Mouse (Mus musculus): Measurements from ENCODE around the gene Syp. TPM values are rescaled to one million over a fixed set of nuclear protein-coding genes. Genes with fewer than 3 reads are reported as not detected.
A peak's percentile ranks its signal among the peaks of the same experiment; 100 is the strongest.

Syp gene
- polyA plus RNA-seq, 1 experiment from 2014 or later = 81.7 TPM

GRCm38 (mm10) chrX:7672739-7673138 lies 34.5 kb downstream of the Syp start:
- H3K27me3 ChIP-seq (ENCODE audit: control insufficient read depth, insufficient read depth, low read length) = no peaks in the 10 kb centered on the region
- 56% methylated on average over 6 of the region's 6 CpGs for WGBS
- ATAC-seq (ENCODE audit: low FRiP score, low TSS enrichment) (no peak), DNase-seq (no peak)
- no peak overlapping the region for H3K27ac ChIP-seq (replicated peaks; ENCODE audit: low read depth, low read length)
- no peak overlapping the region for H3K4me3 ChIP-seq (replicated peaks; ENCODE audit: low read depth, low read length)
- H3K9me3 ChIP-seq (ENCODE audit: control insufficient read depth, low read length) = no peaks in the 10 kb centered on the region
- H3K4me2 ChIP-seq (ENCODE audit: low read length) = no peak overlapping the region
- no peak overlapping the region for H3K9ac ChIP-seq (replicated peaks; ENCODE audit: low read length)
- no peaks in the 10 kb centered on the region for H3K36me3 ChIP-seq (ENCODE audit: control insufficient read depth, insufficient read depth, low read length)
- H3K4me1 ChIP-seq (ENCODE audit: control insufficient read depth, insufficient read depth, low read length) = no peaks in the 10 kb centered on the region

- H3K9ac ChIP-seq (replicated peaks; ENCODE audit: low read length) = no peak overlapping the region
- no peak overlapping the region for H3K4me3 ChIP-seq (replicated peaks; ENCODE audit: low read depth, low read length)
- H3K4me2 ChIP-seq (ENCODE audit: low read length) = peak overlapping the region; percentile 39; the same call in 1 of the 2 replicates
- no peaks in the 10 kb centered on the region for H3K27me3 ChIP-seq (ENCODE audit: control insufficient read depth, insufficient read depth, low read length)
- no peaks in the 10 kb centered on the region for H3K4me1 ChIP-seq (ENCODE audit: control insufficient read depth, insufficient read depth, low read length)
- H3K36me3 ChIP-seq (ENCODE audit: control insufficient read depth, insufficient read depth, low read length) = no peaks in the 10 kb centered on the region
- DNase-seq (no peak), ATAC-seq (ENCODE audit: low FRiP score, low TSS enrichment) (no peak)
- H3K9me3 ChIP-seq (ENCODE audit: control insufficient read depth, low read length) = no peaks in the 10 kb centered on the region
- H3K27ac ChIP-seq (replicated peaks; ENCODE audit: low read depth, low read length) = no peak overlapping the region
- 48% methylated on average over 12 of the region's 12 CpGs for WGBS
Observed at GRCm38 (mm10) chrX:7673578-7674281, 35.5 kb downstream of the Syp start.

DNA sequence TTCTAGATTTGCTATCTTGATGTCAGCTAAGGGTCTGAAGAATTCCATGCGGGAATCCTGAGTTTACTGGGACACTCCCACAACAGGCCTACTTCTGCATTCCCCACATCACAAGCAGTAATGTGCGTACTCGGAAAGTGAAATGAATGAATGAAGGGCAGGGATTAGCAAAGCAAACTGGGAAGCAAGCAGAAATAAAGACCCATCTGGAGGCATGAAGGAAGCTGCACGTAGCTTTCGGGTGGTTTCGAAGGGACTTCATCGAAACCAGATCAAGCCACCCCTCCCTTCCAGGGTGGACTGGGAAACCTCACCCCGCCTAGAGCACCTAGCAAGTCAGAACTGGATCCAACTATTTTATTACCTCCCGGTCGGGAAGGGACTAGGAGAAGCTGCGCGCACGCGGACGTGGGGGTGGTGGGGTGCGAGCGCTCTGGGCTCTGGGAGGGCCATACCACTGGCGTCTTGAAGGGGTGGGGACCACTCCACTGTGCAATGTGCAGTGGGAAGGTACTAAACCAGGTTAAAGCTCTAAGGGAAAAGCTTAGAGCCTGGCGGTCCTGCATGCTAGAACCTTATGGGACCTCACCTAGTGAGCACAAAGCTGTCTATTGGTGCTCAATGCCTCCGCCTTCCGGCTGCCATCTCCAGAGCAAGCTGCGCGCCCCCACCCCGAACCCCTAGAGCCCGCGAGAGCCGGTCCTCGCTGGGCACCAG lies 36.2 kb downstream of the Syp start:
- H3K9ac ChIP-seq (replicated peaks; ENCODE audit: low read length) = no peak overlapping the region
- 42% methylated on average over 28 of the region's 28 CpGs for WGBS
- no peak for ATAC-seq (ENCODE audit: low FRiP score, low TSS enrichment)
- no peaks in the 10 kb centered on the region for H3K9me3 ChIP-seq (ENCODE audit: control insufficient read depth, low read length)
- H3K27me3 ChIP-seq (ENCODE audit: control insufficient read depth, insufficient read depth, low read length) = no peaks in the 10 kb centered on the region
- no peaks in the 10 kb centered on the region for H3K36me3 ChIP-seq (ENCODE audit: control insufficient read depth, insufficient read depth, low read length)
- no peak for DNase-seq
- no peaks in the 10 kb centered on the region for H3K4me1 ChIP-seq (ENCODE audit: control insufficient read depth, insufficient read depth, low read length)
- H3K27ac ChIP-seq (replicated peaks; ENCODE audit: low read depth, low read length) = no peak overlapping the region
- 0 out of 2 replicates have a peak overlapping the region, but pooled peaks have one; percentile 8 for H3K4me3 ChIP-seq (replicated peaks; ENCODE audit: low read depth, low read length)
- H3K4me2 ChIP-seq (ENCODE audit: low read length) = peak overlapping the region; percentile 39

- WGBS = 41% methylated on average over 10 of the region's 10 CpGs
- Histone ChIP-seq H3K4me2 (ENCODE audit: low read length) (peak overlapping the region; percentile 39), H3K9me3 (ENCODE audit: control insufficient read depth, low read length) (no peaks in the 10 kb centered on the region), H3K36me3 (ENCODE audit: control insufficient read depth, insufficient read depth, low read length) (no peaks in the 10 kb centered on the region), H3K9ac (replicated peaks; ENCODE audit: low read length) (no peak overlapping the region), H3K4me1 (ENCODE audit: control insufficient read depth, insufficient read depth, low read length) (no peaks in the 10 kb centered on the region), H3K27ac (replicated peaks; ENCODE audit: low read depth, low read length) (no peak overlapping the region), H3K27me3 (ENCODE audit: control insufficient read depth, insufficient read depth, low read length) (no peaks in the 10 kb centered on the region), H3K4me3 (replicated peaks; ENCODE audit: low read depth, low read length) (0 out of 2 replicates have a peak overlapping the region, but pooled peaks have one; percentile 8)
- DNase-seq (no peak), ATAC-seq (ENCODE audit: low FRiP score, low TSS enrichment) (no peak)
Observed at GRCm38 (mm10) chrX:7675001-7675380, 36.7 kb downstream of the Syp start.

DNA sequence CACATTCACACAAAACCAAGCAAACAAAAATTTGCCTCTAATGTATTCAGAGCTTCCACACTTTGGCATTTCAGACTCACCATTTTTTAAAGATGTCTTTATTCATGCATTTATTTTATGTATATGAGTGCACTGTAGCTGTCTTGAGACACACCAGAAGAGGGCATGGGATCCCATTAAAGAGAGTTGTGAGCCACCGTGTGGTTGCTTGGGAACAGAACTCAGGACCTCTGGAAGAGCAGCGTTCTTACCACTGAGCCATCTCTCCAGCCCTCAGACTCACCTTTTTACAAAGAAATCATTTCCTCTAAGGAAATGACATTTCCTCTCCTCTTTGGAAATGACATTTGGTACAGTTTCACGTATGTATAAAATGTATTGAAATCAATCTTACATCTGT lies 40.7 kb downstream of the Syp start:
- H3K4me3 ChIP-seq (replicated peaks; ENCODE audit: low read depth, low read length) = no peak overlapping the region
- no peaks in the 10 kb centered on the region for H3K9me3 ChIP-seq (ENCODE audit: control insufficient read depth, low read length)
- ATAC-seq (ENCODE audit: low FRiP score, low TSS enrichment) (no peak), DNase-seq (no peak)
- no peak overlapping the region for H3K27ac ChIP-seq (replicated peaks; ENCODE audit: low read depth, low read length)
- H3K4me2 ChIP-seq (ENCODE audit: low read length) = no peak overlapping the region
- no peaks in the 10 kb centered on the region for H3K27me3 ChIP-seq (ENCODE audit: control insufficient read depth, insufficient read depth, low read length)
- H3K4me1 ChIP-seq (ENCODE audit: control insufficient read depth, insufficient read depth, low read length) = no peaks in the 10 kb centered on the region
- H3K36me3 ChIP-seq (ENCODE audit: control insufficient read depth, insufficient read depth, low read length) = no peaks in the 10 kb centered on the region
- WGBS = 41% methylated on average over 3 of the region's 3 CpGs
- no peak overlapping the region for H3K9ac ChIP-seq (replicated peaks; ENCODE audit: low read length)

GRCm38 (mm10) chrX:7679405-7680056 lies 41.3 kb downstream of the Syp start:
- Histone ChIP-seq H3K4me3 (replicated peaks; ENCODE audit: low read depth, low read length) (no peak overlapping the region), H3K4me2 (ENCODE audit: low read length) (peak overlapping the region; percentile 48), H3K27me3 (ENCODE audit: control insufficient read depth, insufficient read depth, low read length) (no peaks in the 10 kb centered on the region), H3K9ac (replicated peaks; ENCODE audit: low read length) (no peak overlapping the region), H3K4me1 (ENCODE audit: control insufficient read depth, insufficient read depth, low read length) (no peaks in the 10 kb centered on the region), H3K9me3 (ENCODE audit: control insufficient read depth, low read length) (no peaks in the 10 kb centered on the region), H3K27ac (replicated peaks; ENCODE audit: low read depth, low read length) (no peak overlapping the region), H3K36me3 (ENCODE audit: control insufficient read depth, insufficient read depth, low read length) (no peaks in the 10 kb centered on the region)
- 20% methylated on average over 27 of the region's 27 CpGs for WGBS
- peak; percentile 90 for ATAC-seq (ENCODE audit: low FRiP score, low TSS enrichment)
- peak; percentile 93 for DNase-seq

DNA sequence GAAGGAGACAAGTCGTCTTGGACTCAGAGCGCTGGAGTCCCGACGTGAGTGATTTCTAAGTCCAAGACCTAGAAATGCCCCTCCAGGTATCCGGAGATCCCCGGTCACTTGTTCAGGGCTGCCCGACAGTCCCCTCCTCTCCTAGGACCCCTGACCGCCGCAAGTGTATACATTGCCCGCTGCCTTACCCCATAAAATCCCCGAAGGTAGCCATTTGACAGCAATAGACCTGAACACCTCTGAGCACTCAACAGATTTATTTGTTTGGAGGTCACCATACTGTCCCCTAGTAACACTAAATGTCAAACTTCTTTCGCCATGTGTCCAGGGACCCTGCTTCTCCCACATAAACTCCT lies 41.8 kb downstream of the Syp start:
- no peak overlapping the region for H3K27ac ChIP-seq (replicated peaks; ENCODE audit: low read depth, low read length)
- no peaks in the 10 kb centered on the region for H3K36me3 ChIP-seq (ENCODE audit: control insufficient read depth, insufficient read depth, low read length)
- H3K9ac ChIP-seq (replicated peaks; ENCODE audit: low read length) = no peak overlapping the region
- H3K9me3 ChIP-seq (ENCODE audit: control insufficient read depth, low read length) = no peaks in the 10 kb centered on the region
- H3K4me2 ChIP-seq (ENCODE audit: low read length) = peak overlapping the region; percentile 48
- DNase-seq (no peak), ATAC-seq (ENCODE audit: low FRiP score, low TSS enrichment) (no peak)
- no peaks in the 10 kb centered on the region for H3K27me3 ChIP-seq (ENCODE audit: control insufficient read depth, insufficient read depth, low read length)
- no peaks in the 10 kb centered on the region for H3K4me1 ChIP-seq (ENCODE audit: control insufficient read depth, insufficient read depth, low read length)
- H3K4me3 ChIP-seq (replicated peaks; ENCODE audit: low read depth, low read length) = no peak overlapping the region
- 28% methylated on average over 12 of the region's 12 CpGs for WGBS

DNA sequence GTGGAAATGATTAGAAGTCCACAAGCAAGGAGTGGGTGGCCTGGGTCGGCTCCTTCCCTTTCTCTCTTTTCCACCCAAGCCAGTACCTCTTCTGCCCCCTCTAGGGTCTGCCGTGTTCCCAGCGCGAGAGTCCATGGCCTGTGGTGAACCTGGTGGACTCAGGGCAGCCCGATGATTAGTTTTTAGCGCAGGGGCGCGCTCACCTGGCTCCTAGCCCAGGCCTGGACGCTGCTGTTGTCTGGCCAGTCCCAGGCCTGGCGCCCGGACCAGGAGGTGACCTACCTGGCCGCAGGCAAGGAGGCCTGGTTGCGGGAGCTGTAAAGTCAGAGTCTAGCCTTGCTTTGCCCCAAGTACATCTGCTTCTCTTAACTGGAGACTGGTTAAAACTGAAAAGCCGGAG lies 42.6 kb downstream of the Syp start, which contains the start of gene Magix:
Gene Magix, minus strand, starts transcription at position 388 of the 400 bp plus-strand sequence.
- ATAC-seq (ENCODE audit: low FRiP score, low TSS enrichment) (no peak), DNase-seq (no peak)
- Histone ChIP-seq H3K36me3 (ENCODE audit: control insufficient read depth, insufficient read depth, low read length) (no peaks in the 10 kb centered on the region), H3K4me1 (ENCODE audit: control insufficient read depth, insufficient read depth, low read length) (no peaks in the 10 kb centered on the region), H3K9me3 (ENCODE audit: control insufficient read depth, low read length) (no peaks in the 10 kb centered on the region), H3K4me3 (replicated peaks; ENCODE audit: low read depth, low read length) (no peak within 1 kb of the TSS), H3K4me2 (ENCODE audit: low read length) (peak within 1 kb of the TSS; percentile 48), H3K9ac (replicated peaks; ENCODE audit: low read length) (no peak within 1 kb of the TSS), H3K27me3 (ENCODE audit: control insufficient read depth, insufficient read depth, low read length) (no peaks in the 10 kb centered on the region), H3K27ac (replicated peaks; ENCODE audit: low read depth, low read length) (no peak within 1 kb of the TSS)
- 72% methylated on average over 14 of the region's 14 CpGs for WGBS
